Comparison of ENCODE assay signal across 19 mouse cellular contexts in genomic region chr13:37147790-37148189, GRCm38 (mm10).
DNase-seq lines count a peak whose midpoint lies in the region; ATAC-seq lines count a peak whose summit lies in the region.
"Had no signal": no experiment of that assay in that cellular context is flagged by ENCODE, and none has a peak within 500 bp of the region (broad histone marks: within the 10 kb centered on the region; RNA-seq: fewer than 3 reads in every experiment).

No protein-coding gene starts in this region.

- no peak for ATAC-seq in hindbrain, embryonic 13.5 days (ENCODE audit: low FRiP score)
- no peak for ATAC-seq in midbrain, embryonic 14.5 days (ENCODE audit: low FRiP score, low TSS enrichment)
- ATAC-seq: forebrain, embryonic 14.5 days; hindbrain, postnatal 0 days had no signal

- H3K36me3 ChIP-seq in hindbrain, embryonic 10.5 days, result no peaks in the 10 kb centered on the region
- H3K36me3 ChIP-seq in hindbrain, embryonic 13.5 days, result no peaks in the 10 kb centered on the region
- no peaks in the 10 kb centered on the region for H3K36me3 ChIP-seq in midbrain, embryonic 10.5 days
- H3K36me3 ChIP-seq in midbrain, embryonic 14.5 days (ENCODE audit: control insufficient read depth, insufficient read depth, low read length), result no peaks in the 10 kb centered on the region
- H3K36me3 ChIP-seq in macrophage (ENCODE audit: inconsistent target), result no peaks in the 10 kb centered on the region
- H3K36me3 ChIP-seq: embryonic facial prominence, embryonic 13.5 days; heart, embryonic 13.5 days; hindbrain, embryonic 12.5 days had no signal

- no peak overlapping the region for H3K9ac ChIP-seq in hindbrain, embryonic 13.5 days
- no peak overlapping the region for H3K9ac ChIP-seq in midbrain, embryonic 14.5 days (replicated peaks; ENCODE audit: low read length)
- H3K9ac ChIP-seq: embryonic facial prominence, embryonic 13.5 days; heart, embryonic 13.5 days; hindbrain, embryonic 12.5 days had no signal

- no peaks in the 10 kb centered on the region for H3K79me2 ChIP-seq in macrophage (ENCODE audit: inconsistent target)

- no peak for DNase-seq in hindbrain, embryonic 10.5 days (ENCODE audit: low spot score)
- no peak for DNase-seq in midbrain, embryonic 10.5 days (ENCODE audit: low spot score)
- DNase-seq in midbrain, embryonic 14.5 days, result no peak
- DNase-seq in thymus, postnatal 14 days, result peak; percentile 16
- no peak for DNase-seq in thymus, postnatal 10 days (ENCODE audit: low spot score in 2 of 2)
- no peak for DNase-seq in urinary bladder, postnatal 14 days (ENCODE audit: low spot score)
- DNase-seq: adrenal gland, postnatal 10 days; cerebellum, adult 11-12 months; cerebellum, adult 9-10 months; cerebellum, postnatal 25 days; gastrocnemius, postnatal 25 days; heart, postnatal 36 days had no signal

- no peak overlapping the region for H3K4me2 ChIP-seq in hindbrain, embryonic 13.5 days
- no peak overlapping the region for H3K4me2 ChIP-seq in midbrain, embryonic 14.5 days (ENCODE audit: low read length)
- H3K4me2 ChIP-seq: embryonic facial prominence, embryonic 13.5 days; heart, embryonic 13.5 days; hindbrain, embryonic 12.5 days had no signal

- H3K4me1 ChIP-seq in hindbrain, embryonic 10.5 days (replicated peaks), result peaks cover 10% of the 10 kb centered on the region
- 0 out of 2 replicates have a peak, but pooled peaks cover 9% of the 10 kb centered on the region for H3K4me1 ChIP-seq in hindbrain, embryonic 13.5 days (replicated peaks)
- H3K4me1 ChIP-seq in midbrain, embryonic 10.5 days, result peaks cover 31% of the 10 kb centered on the region
- no peaks in the 10 kb centered on the region for H3K4me1 ChIP-seq in midbrain, embryonic 14.5 days (ENCODE audit: control insufficient read depth, insufficient read depth, low read length)
- H3K4me1 ChIP-seq: embryonic facial prominence, embryonic 13.5 days; hindbrain, embryonic 12.5 days had no signal

- WGBS in hindbrain, embryonic 10.5 days, result 91% methylated on average over 8 of the region's 8 CpGs
- WGBS in hindbrain, embryonic 13.5 days, result 92% methylated on average over 8 of the region's 8 CpGs
- WGBS in midbrain, embryonic 10.5 days, result 91% methylated on average over 8 of the region's 8 CpGs
- 93% methylated on average over 8 of the region's 8 CpGs for WGBS in midbrain, embryonic 14.5 days
- 98% methylated on average over 5 of the region's 8 CpGs for WGBS in macrophage (ENCODE audit: missing documents)

- H3K9me3 ChIP-seq in hindbrain, embryonic 10.5 days, result no peaks in the 10 kb centered on the region
- H3K9me3 ChIP-seq in hindbrain, embryonic 13.5 days, result no peaks in the 10 kb centered on the region
- H3K9me3 ChIP-seq in midbrain, embryonic 10.5 days (replicated peaks), result no peaks in the 10 kb centered on the region
- no peaks in the 10 kb centered on the region for H3K9me3 ChIP-seq in midbrain, embryonic 14.5 days (ENCODE audit: control insufficient read depth, low read length)
- H3K9me3 ChIP-seq: heart, embryonic 13.5 days; hindbrain, embryonic 12.5 days had no signal

- peak overlapping the region; percentile 59 for H3K27ac ChIP-seq in hindbrain, embryonic 10.5 days
- H3K27ac ChIP-seq in hindbrain, embryonic 13.5 days, result no peak overlapping the region
- H3K27ac ChIP-seq in midbrain, embryonic 10.5 days (replicated peaks), result peak overlapping the region; percentile 74
- no peak overlapping the region for H3K27ac ChIP-seq in midbrain, embryonic 14.5 days (replicated peaks; ENCODE audit: low read depth, low read length)
- H3K27ac ChIP-seq in macrophage, result peak overlapping the region; percentile 45; the same call in 1 of the 2 replicates
- H3K27ac ChIP-seq: embryonic facial prominence, embryonic 13.5 days; heart, embryonic 13.5 days; hindbrain, embryonic 12.5 days; hindbrain, postnatal 0 days had no signal

- H3K27me3 ChIP-seq in hindbrain, embryonic 10.5 days (ENCODE audit: insufficient read depth, poor library complexity, severe bottlenecking), result no peaks in the 10 kb centered on the region
- H3K27me3 ChIP-seq in hindbrain, embryonic 13.5 days, result no peaks in the 10 kb centered on the region
- H3K27me3 ChIP-seq in midbrain, embryonic 10.5 days (ENCODE audit: low read depth, poor library complexity, severe bottlenecking), result no peaks in the 10 kb centered on the region
- H3K27me3 ChIP-seq in midbrain, embryonic 14.5 days (ENCODE audit: control insufficient read depth, insufficient read depth, low read length), result no peaks in the 10 kb centered on the region
- H3K27me3 ChIP-seq: embryonic facial prominence, embryonic 13.5 days; heart, embryonic 13.5 days; hindbrain, embryonic 12.5 days had no signal

- H3K4me3 ChIP-seq in hindbrain, embryonic 10.5 days, result no peak overlapping the region
- H3K4me3 ChIP-seq in hindbrain, embryonic 13.5 days, result no peak overlapping the region
- no peak overlapping the region for H3K4me3 ChIP-seq in midbrain, embryonic 10.5 days
- H3K4me3 ChIP-seq in midbrain, embryonic 14.5 days (replicated peaks; ENCODE audit: low read depth, low read length), result no peak overlapping the region
- H3K4me3 ChIP-seq in macrophage (ENCODE audit: inconsistent target), result no peak overlapping the region
- H3K4me3 ChIP-seq: embryonic facial prominence, embryonic 13.5 days; heart, embryonic 13.5 days; hindbrain, embryonic 12.5 days had no signal

Comparison
In these comparisons a context has a peak if more than half of its experiments do, and no peak if none do; other contexts are left out.
1. H3K27ac ChIP-seq: peak in hindbrain, embryonic 10.5 days (single experiment), midbrain, embryonic 10.5 days (single experiment) and macrophage (single experiment); none in hindbrain, embryonic 13.5 days (single experiment) and midbrain, embryonic 14.5 days (single experiment).